Mouse (Mus musculus) fibroblast of lung, adult 2 months (primary cell): ENCODE results near the gene Col6a6.
A peak's percentile ranks its signal among the peaks of the same experiment; 100 is the strongest.
"Not testable (repeated sequence)": the region's sequence is repeated elsewhere in the genome, so short reads cannot be mapped to it uniquely, and the experiment has no call there.

ENCODE experiments used
- DNase-seq: peaks from one replicate; pipeline ENCODE4 v3.0.0-alpha.2; 2011; ENCODE audit warnings: low read depth

The Col6a6 gene

GRCm38 (mm10) chr9:105827791-105828385 lies at the start of gene Col6a6:
TSS of gene Col6a6 (minus strand) at chr9:105828160.
- no peak for DNase-seq

- no peak for DNase-seq
Measured at GRCm38 (mm10) chr9:105876124-105876523, 48.2 kb upstream of the Col6a6 start.

- DNase-seq: no peak
Measured at GRCm38 (mm10) chr9:105871643-105872042, 43.7 kb upstream of the Col6a6 start.

DNA sequence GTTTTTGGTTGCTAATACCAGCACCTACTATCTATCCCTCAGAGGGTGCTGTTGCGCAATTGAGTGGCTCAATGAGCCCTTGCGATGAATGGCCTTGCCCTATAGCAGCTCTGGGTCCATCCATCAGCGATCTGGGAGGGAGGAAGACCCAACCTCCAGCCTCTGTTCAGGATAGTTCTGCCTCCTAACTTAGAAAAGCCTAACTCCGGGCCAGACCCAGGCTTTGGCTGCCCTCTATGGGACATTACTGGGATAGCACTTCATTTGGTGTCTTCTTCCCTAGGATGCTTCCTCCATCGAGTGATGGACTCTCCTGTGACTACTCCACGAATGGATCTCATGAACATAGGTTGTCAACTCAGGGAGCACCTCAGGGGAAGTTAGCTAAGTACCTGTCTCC lies 29.8 kb upstream of the Col6a6 start:
- peak; percentile 14 for DNase-seq

GRCm38 (mm10) chr9:105852778-105853065 lies 24.8 kb upstream of the Col6a6 start:
- no peak for DNase-seq

DNA sequence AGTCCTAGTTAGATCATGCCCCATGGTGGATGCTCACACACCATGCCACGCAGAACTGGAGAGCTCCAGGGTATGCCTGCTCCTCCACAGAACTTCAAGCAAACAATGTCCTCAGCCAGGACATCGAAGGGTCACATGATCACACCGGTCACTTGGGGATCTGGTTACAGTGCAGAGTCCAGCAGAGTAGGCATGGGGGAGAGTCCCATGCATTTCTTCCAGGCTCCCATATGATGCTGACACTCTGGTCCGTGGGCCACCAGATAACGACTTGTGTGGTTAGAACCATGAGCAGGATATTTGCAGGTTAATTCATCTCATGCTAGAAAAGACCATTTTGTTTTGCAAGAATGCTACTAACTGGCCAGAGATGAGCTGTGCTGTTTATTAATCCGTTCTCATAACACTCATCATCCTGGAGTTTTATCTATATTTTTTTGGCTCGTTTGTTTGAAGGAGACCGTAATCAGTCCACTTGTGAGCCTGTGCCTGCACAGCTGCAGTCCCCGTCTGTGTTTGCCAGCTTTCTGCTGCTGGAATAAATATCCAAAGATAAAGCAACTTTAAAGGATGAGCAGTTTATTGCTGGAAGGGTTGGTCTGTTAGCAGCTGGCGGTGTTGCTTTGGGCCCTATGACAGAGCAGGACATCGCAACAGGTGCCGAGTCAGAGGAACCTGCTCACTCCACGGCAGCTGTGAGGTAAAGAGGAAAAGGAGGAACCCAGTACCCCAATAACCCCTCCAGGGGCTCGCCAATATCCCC lies 24.2 kb upstream of the Col6a6 start:
- DNase-seq: no peak

DNA sequence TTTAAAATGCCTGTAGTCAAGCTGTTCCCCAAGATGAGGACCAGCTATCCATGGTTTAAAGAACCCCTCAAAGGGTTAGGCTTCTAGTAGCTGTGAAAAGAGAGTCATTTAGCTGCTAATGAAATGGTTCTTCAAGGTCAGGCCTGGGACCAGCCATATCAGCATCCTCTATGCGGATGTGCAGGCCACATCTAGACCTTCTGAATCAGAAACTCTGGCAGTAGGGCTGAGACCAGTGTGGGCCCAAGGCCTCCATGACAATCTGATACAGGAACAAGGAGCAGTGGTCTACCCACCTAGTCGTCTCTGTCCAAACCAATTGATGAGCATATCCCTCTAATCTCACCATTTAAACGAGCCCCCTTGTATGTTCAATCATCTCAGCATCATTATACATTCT lies 23.1 kb upstream of the Col6a6 start:
- no peak for DNase-seq

DNA sequence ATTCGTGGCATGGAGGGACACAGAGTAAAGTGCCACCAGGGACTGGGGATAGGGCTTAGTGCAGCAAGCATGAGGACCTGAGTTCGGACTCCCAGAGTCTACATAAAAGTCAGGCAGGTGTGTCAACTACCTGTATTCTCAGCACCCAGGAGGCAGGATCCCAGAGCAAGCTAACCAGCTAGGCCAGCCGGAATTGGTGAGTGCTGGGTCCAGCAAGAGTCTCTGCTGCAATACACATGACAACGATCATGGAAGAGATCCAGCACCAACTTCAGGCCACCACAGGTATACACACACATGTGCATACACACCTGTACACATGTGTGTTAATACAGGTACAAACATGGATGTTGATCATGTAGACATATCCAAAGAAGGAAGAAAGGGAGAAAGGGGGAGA lies 20.4 kb upstream of the Col6a6 start:
- DNase-seq: no peak

DNA sequence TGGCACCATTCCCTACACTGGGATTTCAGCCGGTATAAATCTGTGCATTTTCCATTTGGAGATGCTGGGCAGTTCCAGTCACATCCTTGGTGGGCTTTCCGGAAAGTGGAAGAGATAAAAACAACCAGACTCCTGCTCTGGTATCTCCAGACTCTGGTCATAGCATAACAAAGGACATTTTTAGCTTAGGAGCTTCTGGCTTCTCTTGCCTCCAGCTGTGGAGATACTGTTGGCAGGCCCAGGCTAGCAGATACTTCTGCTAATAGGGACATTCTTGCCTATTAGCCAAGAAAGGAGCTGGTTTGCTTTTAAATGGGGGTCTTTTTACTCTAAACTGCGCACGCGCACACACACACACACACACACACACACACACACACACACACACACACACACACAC lies 19.3 kb upstream of the Col6a6 start:
- DNase-seq: no peak

DNA sequence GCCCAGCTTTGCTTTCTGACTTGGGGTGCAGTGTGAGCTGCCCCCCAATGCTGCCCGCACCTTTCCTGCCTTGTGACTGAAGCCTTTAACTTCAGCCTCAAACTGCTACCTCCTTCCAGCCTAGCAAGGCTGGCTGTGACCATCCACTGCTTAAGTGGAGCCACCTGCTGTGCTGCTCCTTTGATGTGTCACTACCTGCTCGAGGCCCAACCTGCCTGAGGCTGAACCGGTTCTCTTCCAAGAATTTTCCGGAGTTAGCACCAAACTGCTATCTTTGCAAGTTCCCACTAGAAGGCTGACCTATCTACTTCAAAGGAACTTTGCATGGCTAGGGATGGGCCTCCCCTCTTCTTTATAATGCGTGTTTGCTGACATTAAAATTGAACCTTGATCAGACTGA lies 13.4 kb upstream of the Col6a6 start:
- DNase-seq: not testable (repeated sequence)

DNA sequence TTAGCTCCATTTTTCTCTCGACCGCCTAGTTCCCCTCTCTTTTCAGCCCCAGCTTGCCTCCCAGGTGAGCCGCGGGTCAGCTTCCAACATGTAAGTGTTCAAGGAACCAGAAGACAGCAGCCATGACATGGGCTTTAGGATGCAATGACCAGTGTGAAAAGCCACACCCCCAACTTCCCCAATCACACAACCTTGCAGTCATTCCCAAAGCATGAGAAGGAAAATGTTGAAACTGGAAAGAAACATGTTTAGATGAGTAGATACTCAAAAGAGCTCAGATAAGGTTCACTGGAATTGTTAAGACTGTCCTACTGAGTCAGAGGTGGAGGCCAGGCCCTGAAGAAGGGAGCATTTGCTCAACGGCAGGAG lies 11.2 kb upstream of the Col6a6 start:
- DNase-seq: no peak

- DNase-seq: no peak
Measured at GRCm38 (mm10) chr9:105838396-105839146, 10.6 kb upstream of the Col6a6 start.

DNA sequence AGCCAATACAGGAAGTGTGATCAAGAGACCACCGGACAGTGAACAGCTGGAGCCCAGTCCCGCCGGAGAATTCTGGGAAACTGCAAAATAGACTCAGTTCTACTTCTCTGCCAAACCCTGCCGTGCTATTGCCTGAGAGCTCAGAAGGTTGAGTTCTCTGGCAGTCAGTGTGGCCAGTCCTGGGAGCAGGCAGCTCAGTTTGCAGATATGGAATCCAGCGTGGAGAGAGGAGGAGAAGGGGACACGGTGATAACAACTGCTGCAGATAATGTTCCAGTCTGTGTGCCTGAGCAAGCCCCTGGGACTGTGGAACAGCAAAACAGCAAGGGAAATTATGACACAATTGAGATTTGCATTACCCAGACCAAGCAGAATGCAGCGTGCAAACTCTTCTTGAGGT lies 7.6 kb upstream of the Col6a6 start:
- no peak for DNase-seq

GRCm38 (mm10) chr9:105834799-105835198 lies 6.8 kb upstream of the Col6a6 start:
- no peak for DNase-seq

- DNase-seq: no peak
Measured at GRCm38 (mm10) chr9:105831291-105831690, 3.3 kb upstream of the Col6a6 start.

GRCm38 (mm10) chr9:105827076-105827647 lies 798 bp downstream of the Col6a6 start:
- DNase-seq: no peak

GRCm38 (mm10) chr9:105820711-105821110 lies 7.2 kb downstream of the Col6a6 start:
- no peak for DNase-seq

GRCm38 (mm10) chr9:105819155-105819709 lies 8.7 kb downstream of the Col6a6 start:
- DNase-seq: no peak

- no peak for DNase-seq
Measured at GRCm38 (mm10) chr9:105814436-105814835, 13.5 kb downstream of the Col6a6 start.

DNA sequence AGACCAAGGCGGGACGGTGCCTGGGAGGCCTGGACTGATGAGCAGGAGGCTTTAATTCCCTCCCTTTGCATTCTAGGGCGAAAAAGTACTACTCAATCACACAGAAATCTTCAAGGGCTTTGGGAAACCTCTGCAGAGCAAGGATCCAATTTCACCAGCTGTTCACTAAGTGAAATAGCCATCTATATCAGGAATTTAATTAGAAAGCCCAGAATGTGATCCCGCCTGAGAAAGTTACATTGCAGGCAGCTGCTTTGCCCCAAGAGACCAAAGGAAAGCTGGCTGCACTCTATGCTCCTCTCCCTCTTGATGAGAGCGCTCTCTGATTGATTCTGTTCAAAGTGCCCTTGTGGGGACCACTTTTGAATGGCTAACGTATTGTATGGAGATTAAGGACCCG lies 16.5 kb downstream of the Col6a6 start:
- no peak for DNase-seq

GRCm38 (mm10) chr9:105808920-105809505 lies 18.9 kb downstream of the Col6a6 start:
- DNase-seq: no peak

DNA sequence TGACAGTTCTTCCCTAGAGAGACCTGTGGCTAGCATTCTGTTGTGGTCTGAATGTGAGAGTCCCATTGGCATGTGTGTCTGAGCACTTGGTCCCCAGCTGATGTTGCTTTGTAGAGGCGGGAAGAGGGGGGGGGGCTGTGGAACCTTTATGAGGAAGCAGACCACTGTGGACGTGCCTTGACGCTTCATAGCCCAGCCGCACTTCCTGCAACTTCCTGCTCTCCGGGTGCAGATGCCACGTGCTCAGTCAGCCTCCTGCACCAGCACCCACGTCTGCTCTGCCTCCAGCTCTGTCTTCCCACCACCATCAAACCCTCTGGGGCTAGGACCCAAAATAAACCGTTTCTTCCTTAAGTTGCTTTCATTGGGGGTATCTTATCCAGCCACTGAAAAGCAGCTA lies 24.5 kb downstream of the Col6a6 start:
- DNase-seq: no peak
